Mouse (Mus musculus) heart, postnatal 0 days (tissue): ENCODE results near the gene Cadps2.

Source experiments
- CTCF ChIP-seq: IDR thresholded peaks from 2 replicates; pipeline ENCODE4 v1.5.1; 2016; ENCODE audit warnings: antibody characterized with exemption, control low read depth, low read depth
- EP300 ChIP-seq: IDR thresholded peaks from 2 replicates; pipeline ENCODE4 v1.6.1; 2016; ENCODE audit warnings: antibody characterized with exemption, low read depth

DNA sequence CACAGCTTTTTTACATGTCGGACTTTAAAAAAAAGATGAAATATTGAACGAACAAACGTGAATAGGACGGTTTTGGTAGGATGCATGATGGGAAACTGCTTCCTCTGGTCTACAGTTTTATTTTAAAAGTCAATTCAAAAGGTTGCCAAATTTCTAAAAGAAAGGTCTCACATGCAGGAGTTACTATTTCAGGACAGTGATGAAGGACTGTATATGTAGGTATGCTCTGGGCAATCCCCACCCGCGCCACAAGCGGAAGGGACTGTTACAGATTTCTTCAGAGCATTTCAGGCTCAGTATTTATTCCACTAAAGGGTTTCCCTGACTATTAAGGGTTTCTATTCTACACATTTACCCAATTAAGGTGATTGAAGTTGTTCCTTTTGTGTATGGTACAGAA, 1.6 kb downstream of the Cadps2 start:
- TF ChIP-seq CTCF: no peak
- no peak for TF ChIP-seq EP300
